Mouse (Mus musculus): ENCODE measurements at regions not wholly inside any gene's neighbourhood (a gene's known extent, or its start where the extent isn't known, plus 50 kb on each side); places are given as distances from the start of the nearest gene placed in this dataset.

DNA sequence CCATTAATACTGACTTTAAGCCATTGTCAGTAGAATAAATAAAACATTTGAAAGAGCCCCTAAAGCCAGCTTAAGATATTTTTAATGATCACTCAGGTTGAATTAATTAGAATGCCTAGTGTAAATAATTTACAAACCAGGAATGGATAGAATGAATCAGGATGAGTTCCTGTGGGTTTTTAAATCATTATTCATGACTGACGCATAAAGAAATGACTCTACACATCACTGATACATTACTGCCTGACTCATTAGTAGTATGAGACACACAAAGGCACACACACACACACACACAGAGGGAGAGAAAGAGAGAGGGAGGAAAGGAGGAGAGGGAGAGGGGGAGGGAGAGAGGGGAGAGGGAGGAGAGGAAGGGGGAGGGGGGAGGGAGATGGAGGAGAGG is 612.0 kb downstream of the Ipmk start:
- DNase-seq (ENCODE audit: low spot score in 2 of 2): no peak

GRCm38 (mm10) chr10:71960422-71961089 is 613.0 kb downstream of the Ipmk start:
- no peak for DNase-seq (ENCODE audit: low spot score in 2 of 2)

- DNase-seq (ENCODE audit: low spot score in 2 of 2): peak in 1 of 2 experiments; percentile 30
These were observed 630.5 kb downstream of the Ipmk start for GRCm38 (mm10) chr10:71978035-71978434.

DNA sequence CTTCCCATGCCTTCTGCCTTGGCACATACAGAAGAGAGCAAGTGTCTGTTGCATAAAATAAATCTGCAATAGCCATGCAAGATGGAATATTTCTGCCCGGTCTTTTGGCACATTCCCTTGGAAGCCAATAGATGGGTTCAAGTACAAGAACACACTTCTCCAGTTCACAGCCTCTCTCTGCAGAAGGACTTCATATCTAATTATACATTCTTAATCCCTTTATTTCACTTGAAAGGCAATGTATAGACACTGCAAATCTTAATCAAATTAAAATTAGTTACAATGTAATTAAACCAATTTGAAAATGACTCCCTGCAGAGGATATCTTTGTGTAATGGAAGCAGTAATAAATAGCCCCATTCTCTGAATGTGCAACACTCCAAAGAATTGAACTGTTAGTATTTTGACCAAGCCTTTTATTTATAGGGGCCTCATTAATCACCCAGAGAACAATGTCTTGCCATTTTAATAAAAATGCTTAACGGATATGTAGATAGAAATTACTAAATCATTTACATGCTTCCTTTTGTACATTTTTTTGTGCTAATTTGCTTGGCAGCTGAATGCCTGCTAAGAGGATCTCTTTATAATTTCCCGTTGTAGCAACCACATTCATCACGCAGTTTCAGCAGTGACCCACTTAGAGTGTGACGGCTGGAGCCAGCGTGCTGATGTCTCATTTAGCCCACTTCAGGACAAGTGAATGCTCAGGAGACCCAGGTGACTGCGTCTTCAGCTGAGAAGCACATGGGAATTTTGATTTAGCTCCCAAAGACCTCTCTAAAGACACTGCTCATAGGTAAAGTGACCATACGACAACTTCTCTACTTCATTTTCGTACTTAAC is 651.5 kb upstream of the Zwint start:
- DNase-seq (ENCODE audit: low spot score in 2 of 2): no peak
